Mouse (Mus musculus) lung, adult 2 months (tissue): Measurements from ENCODE around the gene Ndufc2. TPM values are rescaled to one million over a fixed set of nuclear protein-coding genes. Genes with fewer than 3 reads are reported as not detected.

Experiments
- DNase-seq: peaks from one replicate; pipeline ENCODE4 v3.0.0; 2022
- H3K4me1 ChIP-seq: fragments of 200-500 bp; 2 replicates; pipeline ENCODE4 v1.6.1; 2011; ENCODE audit warnings: low read length; ENCODE audit not compliant: control insufficient read depth, insufficient read depth
- H3K4me3 ChIP-seq: fragments of 200-500 bp; replicated peaks from 2 replicates; pipeline ENCODE3; 2011; ENCODE audit warnings: low read depth, mild to moderate bottlenecking, control low read depth, low read length; ENCODE audit errors: extremely low read depth
- CTCF ChIP-seq: fragments of 200-500 bp; IDR thresholded peaks from 2 replicates; pipeline ENCODE4 v1.5.1; 2011; ENCODE audit warnings: mild to moderate bottlenecking, low read length, control low read depth; ENCODE audit not compliant: insufficient read depth
- POLR2A ChIP-seq: fragments of 200-500 bp; IDR thresholded peaks from 2 replicates; pipeline ENCODE4 v1.6.1; 2011; ENCODE audit warnings: low read depth, mild to moderate bottlenecking, control low read depth, low read length, borderline replicate concordance; ENCODE audit errors: extremely low read depth
- WGBS: fragments of 180-500 bp; shearing (Covaris S2); methylation state at CpG from one replicate; pipeline ENCODE4 v1.1.7; 2018; 5-methylcytosine and 5-hydroxymethylcytosine counted together
- polyA plus RNA-seq: library from polyadenylated mRNA; depleted of rRNA; stranded (reverse); fragments of >200 nt; gene quantifications from 2 replicates; pipeline ENCODE4 v1.2.3, GENCODE M21; 2012

Ndufc2 gene
- polyA plus RNA-seq, 1 experiment, result 135 TPM

- no peaks in the 10 kb centered on the region; the same call in 1 of the 2 replicates for H3K4me1 ChIP-seq
- DNase-seq, result no peak
- no peak for TF ChIP-seq POLR2A
- no peak overlapping the region for H3K4me3 ChIP-seq
- WGBS, result 78% methylated on average over 7 of the region's 7 CpGs
Measured at GRCm38 (mm10) chr7:97386106-97386805, 13.5 kb upstream of the Ndufc2 start.

- no peak for DNase-seq
- no peak overlapping the region for H3K4me3 ChIP-seq
- TF ChIP-seq CTCF (no peak), POLR2A (no peak)
- 67% methylated on average over 5 of the region's 5 CpGs for WGBS
- H3K4me1 ChIP-seq, result no peaks in the 10 kb centered on the region; the same call in 1 of the 2 replicates
Measured at GRCm38 (mm10) chr7:97386806-97387370, 12.9 kb upstream of the Ndufc2 start.

- DNase-seq, result no peak
- TF ChIP-seq CTCF (no peak), POLR2A (no peak)
- 86% methylated on average over 8 of the region's 8 CpGs for WGBS
- Histone ChIP-seq H3K4me1 (peaks cover 6% of the 10 kb centered on the region; the same call in 1 of the 2 replicates), H3K4me3 (no peak overlapping the region)
Measured at GRCm38 (mm10) chr7:97387561-97388147, 12.1 kb upstream of the Ndufc2 start.

DNA sequence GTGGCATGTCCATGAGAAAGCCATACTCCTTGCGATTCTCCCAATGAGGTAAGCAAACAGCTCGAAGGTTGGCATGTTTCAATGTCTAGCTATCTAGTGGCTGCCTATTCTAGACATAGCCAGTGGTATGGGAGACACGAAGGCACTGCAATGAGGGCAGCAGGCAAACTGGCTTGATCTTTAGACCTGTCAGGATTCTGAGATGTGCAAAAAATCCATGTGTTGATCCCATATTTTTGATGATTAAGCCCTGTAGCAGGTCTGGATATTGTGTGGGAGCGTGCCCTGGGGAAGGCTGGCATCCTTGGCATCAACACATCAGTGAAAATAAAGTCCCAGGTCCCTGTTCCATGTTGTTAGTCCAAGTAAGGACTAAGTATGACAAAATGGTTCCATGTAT lies 11.3 kb upstream of the Ndufc2 start:
- no peak overlapping the region for H3K4me3 ChIP-seq
- no peak for TF ChIP-seq CTCF
- no peak for TF ChIP-seq POLR2A
- 93% methylated on average over 4 of the region's 4 CpGs for WGBS

GRCm38 (mm10) chr7:97391293-97392078 lies 8.3 kb upstream of the Ndufc2 start:
- peak; percentile 65 for DNase-seq
- WGBS, result 46% methylated on average over 13 of the region's 13 CpGs
- Histone ChIP-seq H3K4me3 (no peak overlapping the region), H3K4me1 (peaks cover 6% of the 10 kb centered on the region; the same call in 1 of the 2 replicates)
- TF ChIP-seq CTCF (no peak), POLR2A (no peak)

More for the DNA sequence above, 11.3 kb upstream of the Ndufc2 start:
- no peak for DNase-seq
- peaks cover 6% of the 10 kb centered on the region; the same call in 1 of the 2 replicates for H3K4me1 ChIP-seq

DNA sequence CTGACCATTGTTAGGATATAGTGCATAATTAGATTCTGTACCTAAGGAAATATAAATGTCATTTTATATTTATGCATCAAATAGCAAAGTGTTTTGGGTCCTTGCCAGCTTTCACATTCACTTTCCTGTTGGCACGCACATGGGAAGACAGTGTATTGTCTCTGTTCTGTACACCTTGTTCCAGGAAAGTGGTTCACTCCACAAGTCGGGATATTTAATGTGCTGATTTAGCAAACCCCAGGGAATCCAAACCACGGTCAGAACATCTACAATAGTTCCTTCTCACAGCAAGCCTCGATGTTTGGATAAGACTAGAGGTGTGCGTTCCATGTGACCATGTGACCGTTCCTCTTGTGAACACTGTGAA lies 7.7 kb upstream of the Ndufc2 start:
- TF ChIP-seq POLR2A (no peak), CTCF (no peak)
- Histone ChIP-seq H3K4me1 (peaks cover 6% of the 10 kb centered on the region; the same call in 1 of the 2 replicates), H3K4me3 (no peak overlapping the region)
- no peak for DNase-seq
- WGBS, result 37% methylated on average over 6 of the region's 6 CpGs

DNA sequence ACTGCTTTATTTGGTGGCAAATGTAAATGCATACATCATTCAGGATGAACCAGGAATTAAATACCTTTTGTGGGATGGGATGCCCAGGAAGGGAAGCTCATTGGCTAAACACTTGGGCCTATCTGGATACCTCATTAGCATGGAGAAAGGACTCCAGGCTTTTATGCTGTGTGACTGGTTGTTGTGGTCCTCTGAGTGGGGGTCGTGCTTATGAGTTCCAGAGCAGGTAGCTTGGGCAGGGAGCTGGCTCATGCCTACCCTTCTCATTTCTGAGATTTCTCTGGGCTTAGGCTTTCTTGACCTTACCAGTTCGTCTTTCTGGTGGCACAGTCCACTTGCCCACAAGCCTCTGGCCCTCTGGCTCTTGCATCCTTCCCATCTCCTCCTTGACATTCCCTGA lies 5.4 kb upstream of the Ndufc2 start:
- no peak overlapping the region for H3K4me3 ChIP-seq
- H3K4me1 ChIP-seq, result peaks cover 7% of the 10 kb centered on the region; the same call in 1 of the 2 replicates
- 79% methylated on average over 2 of the region's 2 CpGs for WGBS
- TF ChIP-seq POLR2A, result no peak
- no peak for TF ChIP-seq CTCF
- no peak for DNase-seq

GRCm38 (mm10) chr7:97398943-97399342 lies 860 bp upstream of the Ndufc2 start:
- no peak for TF ChIP-seq CTCF
- TF ChIP-seq POLR2A, result no peak
- Histone ChIP-seq H3K4me3 (no peak overlapping the region), H3K4me1 (peaks cover 11% of the 10 kb centered on the region; the same call in 1 of the 2 replicates)
- WGBS, result 83% methylated on average over 6 of the region's 6 CpGs
- DNase-seq, result no peak

DNA sequence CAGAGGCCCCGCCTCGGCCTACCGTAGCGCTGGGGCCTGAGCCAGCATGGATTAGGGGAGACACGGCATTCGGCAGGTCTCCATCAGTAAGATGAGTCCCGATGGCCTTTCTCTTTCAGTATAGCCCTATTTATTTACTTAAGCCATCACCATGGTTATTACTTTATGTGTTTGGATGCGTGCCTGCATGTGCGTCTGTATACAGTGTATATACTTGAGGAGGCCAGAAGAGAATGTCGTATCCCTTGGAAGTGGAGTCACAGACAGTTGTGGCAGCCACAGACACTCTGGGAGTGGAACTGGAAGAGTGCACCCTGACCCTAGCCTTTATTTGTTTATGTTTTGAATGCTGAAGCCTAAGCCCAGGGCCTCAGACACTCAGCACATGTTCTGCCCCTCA lies 7.3 kb downstream of the Ndufc2 start:
- no peak for DNase-seq
- 67% methylated on average over 10 of the region's 10 CpGs for WGBS
- Histone ChIP-seq H3K4me1 (no peaks in the 10 kb centered on the region), H3K4me3 (no peak overlapping the region)
- TF ChIP-seq POLR2A (no peak), CTCF (no peak)
